Mouse (Mus musculus): ENCODE results near the gene Prkd1.

GRCm38 (mm10) chr12:50314634-50315033 is 334.3 kb downstream of the Prkd1 start:
- TF ChIP-seq CTCF (IDR thresholded peaks at IDR 0.05; ENCODE audit: insufficient read depth, low read depth, low read length) (no peak), POLR2A (IDR thresholded peaks at IDR 0.05; ENCODE audit: insufficient read depth, low read depth, low read length) (no peak)

Measured in olfactory bulb, adult 2 months (tissue).